Mouse (Mus musculus) G1E-ER4 (cell line): ENCODE measurements at regions not wholly inside any gene's neighbourhood (a gene's known extent, or its start where the extent isn't known, plus 50 kb on each side); places are given as distances from the start of the nearest gene placed in this dataset.

Source experiments
- GATA1 ChIP-seq: IDR thresholded peaks from one replicate; pipeline ENCODE4 v1.8.0; 2012; ENCODE audit warnings: low read length, inconsistent platforms

DNA sequence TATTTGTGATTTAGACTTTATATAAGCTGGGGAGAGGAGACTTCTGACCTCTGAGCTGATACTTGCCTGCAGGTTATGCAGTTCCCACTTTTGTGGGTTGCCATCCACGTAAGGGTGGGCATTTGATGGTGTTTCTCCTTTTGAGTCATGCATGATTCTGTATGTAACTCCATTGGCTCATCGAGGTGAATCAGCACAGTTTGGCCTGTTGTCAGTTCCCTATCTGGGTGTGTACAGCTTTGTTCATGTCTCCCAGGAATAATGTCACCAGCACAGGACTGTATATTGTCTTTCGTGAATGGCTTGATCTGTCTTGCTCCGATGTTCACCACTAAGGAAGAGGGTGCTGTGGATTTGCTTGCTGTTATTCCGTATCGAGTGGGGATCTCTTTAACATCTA lies 229.6 kb upstream of the Pgrmc2 start:
- no peak for TF ChIP-seq GATA1

DNA sequence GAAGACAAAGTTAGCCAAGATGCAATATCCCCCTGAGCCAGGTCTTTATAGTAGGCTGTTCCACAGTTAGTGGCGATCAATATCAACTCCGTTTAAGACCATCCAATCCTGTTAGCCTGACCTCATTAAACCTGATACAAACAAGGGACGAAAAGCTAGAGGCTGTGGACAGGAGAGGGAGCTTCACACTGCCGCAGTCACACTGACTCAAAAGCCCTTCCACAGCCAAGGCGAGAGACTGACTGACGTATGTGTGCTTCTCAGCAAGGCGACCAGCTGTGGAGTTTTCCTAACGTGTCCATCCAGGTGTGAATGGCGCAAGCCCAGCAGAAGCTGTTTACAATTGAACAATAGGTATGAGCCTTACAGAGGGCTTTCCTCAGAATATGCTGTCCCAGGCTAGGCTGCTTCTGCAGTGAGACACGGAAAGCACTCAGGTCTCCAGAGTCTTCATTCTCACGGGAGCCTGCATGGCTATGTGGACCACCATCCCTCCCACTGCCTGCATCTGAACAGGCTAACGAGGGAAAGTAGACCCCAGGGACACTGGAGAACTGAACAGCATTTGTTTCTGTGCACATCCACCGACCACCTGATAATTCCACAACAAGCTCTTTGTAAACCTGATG lies 224.7 kb upstream of the Pgrmc2 start:
- TF ChIP-seq GATA1, result no peak

DNA sequence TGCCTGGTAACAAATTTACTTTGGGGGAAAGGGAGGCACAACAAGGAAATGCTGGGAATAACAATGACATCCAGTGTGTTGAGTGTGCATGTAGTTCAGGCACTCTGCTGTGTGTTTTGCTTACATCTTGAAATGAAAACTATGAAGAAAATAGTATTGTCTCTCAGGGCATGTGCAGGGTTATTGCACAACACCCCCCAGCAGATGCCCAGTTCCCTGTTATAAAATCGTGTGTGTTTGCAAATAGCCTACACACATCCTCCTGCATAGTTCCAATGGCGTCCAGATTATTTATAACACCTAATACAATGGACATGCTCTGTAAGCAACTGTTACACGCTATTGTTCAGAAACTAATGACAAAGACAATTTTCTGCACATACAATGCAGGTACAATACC lies 220.0 kb upstream of the Pgrmc2 start:
- TF ChIP-seq GATA1, result no peak

- TF ChIP-seq GATA1, result no peak
These were observed 215.9 kb upstream of the Pgrmc2 start for GRCm38 (mm10) chr3:41298776-41299175.

DNA sequence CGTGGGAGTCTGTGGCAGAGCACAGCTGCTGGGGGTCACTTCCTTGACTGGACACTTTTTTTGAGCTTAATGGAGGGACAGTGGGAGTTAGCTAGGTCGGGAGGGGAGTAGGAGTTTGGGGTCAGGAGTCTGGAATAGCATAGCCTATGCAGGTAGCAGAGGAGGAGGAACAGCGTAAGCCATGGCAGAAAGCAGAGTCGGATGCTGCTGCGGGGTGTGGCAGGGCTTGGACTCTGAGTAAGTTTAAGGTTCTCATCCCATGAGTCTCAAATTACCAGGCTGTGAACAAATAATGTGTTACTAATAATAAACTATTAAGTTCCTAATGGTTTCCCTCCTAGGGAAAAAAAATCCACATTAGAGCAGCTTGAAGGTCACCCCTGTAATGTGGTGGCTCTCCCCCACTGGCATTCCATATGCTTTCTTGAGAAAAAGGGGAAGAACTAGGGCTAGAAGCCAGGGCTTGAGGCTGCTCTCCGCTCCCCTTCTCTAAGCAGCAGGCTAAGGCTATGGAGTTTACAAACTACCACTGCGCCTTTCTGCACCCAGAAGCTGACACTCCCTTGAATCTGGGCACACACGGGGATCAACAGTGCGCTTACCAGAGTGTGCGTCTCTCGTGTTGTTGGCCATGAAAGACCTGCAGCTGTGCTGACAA lies 213.4 kb upstream of the Pgrmc2 start:
- no peak for TF ChIP-seq GATA1

DNA sequence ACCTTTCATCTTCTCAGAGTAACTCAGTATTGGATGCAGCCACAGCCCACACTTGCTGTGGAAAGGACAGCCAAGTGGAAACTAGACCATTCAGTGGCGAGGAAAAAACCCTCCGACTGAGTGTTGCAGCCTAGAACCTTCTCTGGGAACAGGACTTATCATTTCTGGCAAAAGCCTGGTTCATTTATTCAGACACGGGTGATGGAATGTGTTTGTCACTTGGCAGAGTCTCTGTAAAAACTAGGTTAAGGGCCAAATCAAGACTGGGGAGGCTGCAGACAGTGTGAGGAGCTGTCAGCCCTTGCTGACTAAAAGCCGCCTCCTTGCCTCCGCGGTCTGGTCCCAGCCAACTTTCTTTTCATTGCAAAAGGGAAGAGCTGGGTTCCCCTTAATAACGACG lies 212.3 kb upstream of the Pgrmc2 start:
- no peak for TF ChIP-seq GATA1

- TF ChIP-seq GATA1, result no peak
These were observed 207.9 kb upstream of the Pgrmc2 start for GRCm38 (mm10) chr3:41290535-41291307.

GRCm38 (mm10) chr3:41288735-41289134 lies 205.9 kb upstream of the Pgrmc2 start:
- TF ChIP-seq GATA1, result no peak

DNA sequence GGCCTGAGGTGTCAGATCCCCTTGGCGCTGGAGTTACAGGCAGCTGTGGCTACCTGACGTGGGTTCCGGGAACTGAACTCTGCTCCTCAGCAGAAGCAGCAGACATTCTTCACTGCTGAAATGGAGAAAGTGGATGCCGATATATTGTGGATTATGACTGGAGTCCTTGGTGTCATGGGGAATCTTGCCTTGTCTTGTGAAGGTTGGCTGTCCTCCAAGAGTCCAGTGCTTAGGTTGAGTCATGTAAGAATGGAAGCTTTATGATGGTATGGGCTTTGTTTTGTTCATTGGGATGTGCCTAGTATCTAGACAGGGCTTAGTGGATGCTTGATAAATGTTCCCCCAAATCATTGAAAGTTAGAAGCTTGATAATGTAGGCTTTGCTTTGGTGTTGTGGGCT lies 205.2 kb upstream of the Pgrmc2 start:
- no peak for TF ChIP-seq GATA1

- no peak for TF ChIP-seq GATA1
These were observed 202.5 kb upstream of the Pgrmc2 start for GRCm38 (mm10) chr3:41285336-41285735.

DNA sequence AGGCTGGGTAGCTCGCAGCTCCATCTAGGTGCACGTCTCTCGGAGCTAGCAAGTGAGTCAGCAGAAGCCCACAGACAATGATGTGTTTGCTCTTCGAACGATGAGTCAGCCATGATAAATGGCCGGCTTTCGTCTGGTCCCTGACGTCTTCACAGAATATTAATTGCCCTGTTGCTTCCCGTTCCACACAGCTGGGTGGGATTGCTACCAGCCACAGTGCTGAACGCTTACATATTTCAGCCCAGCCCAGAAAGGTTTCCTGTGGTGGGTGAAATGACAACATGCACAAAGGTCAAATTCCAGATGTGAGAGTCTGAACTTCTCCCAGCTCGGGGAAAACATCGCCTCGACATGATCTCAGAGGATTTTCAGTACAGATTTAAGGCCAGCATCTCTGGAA lies 202.1 kb upstream of the Pgrmc2 start:
- no peak for TF ChIP-seq GATA1

GRCm38 (mm10) chr3:41282431-41283037 lies 199.7 kb upstream of the Pgrmc2 start:
- no peak for TF ChIP-seq GATA1

GRCm38 (mm10) chr3:41276096-41276495 lies 193.2 kb upstream of the Pgrmc2 start:
- no peak for TF ChIP-seq GATA1

DNA sequence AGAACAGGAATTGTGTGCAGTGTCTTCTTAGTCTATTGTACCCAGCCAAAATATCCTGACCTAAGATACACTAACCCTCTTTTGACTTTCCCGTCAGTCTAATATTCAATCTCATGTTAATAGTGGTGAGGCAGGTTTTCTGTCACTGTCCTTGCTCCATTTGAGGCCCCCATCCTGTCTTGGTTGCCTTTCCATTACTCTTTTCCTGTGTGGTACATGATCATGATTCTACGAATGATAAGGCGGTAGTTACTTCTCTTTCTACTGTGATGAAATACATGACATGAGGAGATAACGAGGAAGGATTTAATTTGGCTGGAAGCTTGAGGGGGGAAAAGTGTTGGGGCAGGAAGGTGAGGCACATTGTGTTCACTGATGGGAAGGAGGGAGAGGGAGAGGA lies 185.7 kb upstream of the Pgrmc2 start:
- TF ChIP-seq GATA1, result no peak

DNA sequence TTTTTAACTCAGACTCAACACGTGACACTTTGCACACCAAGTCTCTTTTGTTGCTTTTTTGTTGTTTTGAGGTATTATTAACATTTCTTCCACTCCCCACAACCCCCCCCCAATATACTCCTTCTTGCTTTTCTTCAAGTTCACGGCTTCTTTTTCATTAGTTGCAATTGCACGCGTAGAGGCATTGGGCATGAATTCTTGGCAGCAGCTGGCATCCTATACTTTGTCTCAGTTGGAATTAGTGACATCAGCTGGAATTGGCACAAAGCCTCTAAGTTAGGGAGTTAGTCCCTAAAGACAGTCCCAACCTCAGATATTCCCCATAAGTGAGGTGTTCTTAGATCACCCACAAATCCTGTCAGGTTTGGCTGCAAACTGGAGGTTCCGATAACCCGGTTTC lies 183.4 kb upstream of the Pgrmc2 start:
- no peak for TF ChIP-seq GATA1

GRCm38 (mm10) chr3:41265399-41265798 lies 182.6 kb upstream of the Pgrmc2 start:
- no peak for TF ChIP-seq GATA1
